Mouse (Mus musculus): Measurements from ENCODE around the gene Pipox.

GRCm38 (mm10) chr11:77932576-77932975 is 38.7 kb upstream of the Pipox start:
- TF ChIP-seq GATA1 (IDR thresholded peaks at IDR 0.05; ENCODE audit: low read length): no peak
- TF ChIP-seq TAL1 (IDR thresholded peaks at IDR 0.05; ENCODE audit: low read length): no peak
